Mouse (Mus musculus) kidney, adult 2 months (tissue): Measurements from ENCODE around the gene Tab1. TPM values are rescaled to one million over a fixed set of nuclear protein-coding genes. Genes with fewer than 3 reads are reported as not detected.

ENCODE experiments used
- DNase-seq: peaks from one replicate; pipeline ENCODE4 v3.0.0; 2021
- H3K27ac ChIP-seq: fragments of 200-500 bp; 2 replicates; pipeline ENCODE4 v1.5.1; 2012; ENCODE audit warnings: low read depth, low read length, control low read depth, inconsistent platforms; ENCODE audit not compliant: insufficient read depth
- H3K27me3 ChIP-seq: fragments of 200-500 bp; replicated peaks from 2 replicates; pipeline ENCODE4 v1.6.1; 2012; ENCODE audit warnings: mild to moderate bottlenecking, moderate library complexity, low read length, inconsistent platforms; ENCODE audit not compliant: control insufficient read depth, insufficient read depth
- H3K36me3 ChIP-seq: fragments of 200-500 bp; 2 replicates; pipeline ENCODE4 v1.6.1; 2012; ENCODE audit warnings: mild to moderate bottlenecking, moderate library complexity, low read length, inconsistent platforms; ENCODE audit not compliant: control insufficient read depth, insufficient read depth
- H3K4me1 ChIP-seq: fragments of 200-500 bp; 2 replicates; pipeline ENCODE4 v1.6.1; 2011; ENCODE audit warnings: low read length; ENCODE audit not compliant: control insufficient read depth, insufficient read depth
- H3K4me3 ChIP-seq: fragments of 200-500 bp; 2 replicates; pipeline ENCODE4 v1.5.1; 2011; ENCODE audit warnings: mild to moderate bottlenecking, low read depth, low read length, control low read depth; ENCODE audit not compliant: insufficient read depth
- CTCF ChIP-seq: fragments of 200-500 bp; conservative IDR thresholded peaks from 2 replicates; pipeline ENCODE4 v1.5.1; 2011; ENCODE audit warnings: low read depth, mild to moderate bottlenecking, control low read depth, low read length, moderate library complexity, mixed read lengths; ENCODE audit not compliant: insufficient read depth, insufficient read length
- POLR2A ChIP-seq: fragments of 200-500 bp; IDR thresholded peaks from one replicate; pipeline ENCODE4 v1.6.1; 2011; ENCODE audit warnings: low read depth, low read length, control low read depth
- WGBS: fragments of 180-500 bp; shearing (Covaris S2); methylation state at CpG from one replicate; pipeline ENCODE4 v1.1.7; 2018; 5-methylcytosine and 5-hydroxymethylcytosine counted together
- polyA plus RNA-seq: library from polyadenylated mRNA; depleted of rRNA; stranded (reverse); fragments of >200 nt; gene quantifications from 2 replicates; pipeline ENCODE4 v1.2.3, GENCODE M21; 2012

Tab1 gene
- polyA plus RNA-seq, 1 experiment = 26.7 TPM

GRCm38 (mm10) chr15:80097999-80098461 is 34.9 kb upstream of the Tab1 start:
- TF ChIP-seq CTCF (no peak), POLR2A (no peak)
- WGBS = 64% methylated on average over 8 of the region's 8 CpGs
- no peak overlapping the region for H3K27ac ChIP-seq

GRCm38 (mm10) chr15:80098809-80099208 is 34.1 kb upstream of the Tab1 start:
- H3K27me3 ChIP-seq = no peaks in the 10 kb centered on the region
- H3K27ac ChIP-seq = no peak overlapping the region
- H3K4me1 ChIP-seq = peaks cover 5% of the 10 kb centered on the region; the same call in 1 of the 2 replicates
- no peak overlapping the region for H3K4me3 ChIP-seq
- no peak for DNase-seq
- 55% methylated on average over 9 of the region's 9 CpGs for WGBS
- no peaks in the 10 kb centered on the region for H3K36me3 ChIP-seq
- TF ChIP-seq CTCF (no peak), POLR2A (no peak)

More at GRCm38 (mm10) chr15:80097999-80098461, 34.9 kb upstream of the Tab1 start:
- Histone ChIP-seq H3K4me1 (peaks cover 5% of the 10 kb centered on the region; the same call in 1 of the 2 replicates), H3K36me3 (no peaks in the 10 kb centered on the region), H3K27me3 (no peaks in the 10 kb centered on the region), H3K4me3 (no peak overlapping the region)
- DNase-seq = no peak

DNA sequence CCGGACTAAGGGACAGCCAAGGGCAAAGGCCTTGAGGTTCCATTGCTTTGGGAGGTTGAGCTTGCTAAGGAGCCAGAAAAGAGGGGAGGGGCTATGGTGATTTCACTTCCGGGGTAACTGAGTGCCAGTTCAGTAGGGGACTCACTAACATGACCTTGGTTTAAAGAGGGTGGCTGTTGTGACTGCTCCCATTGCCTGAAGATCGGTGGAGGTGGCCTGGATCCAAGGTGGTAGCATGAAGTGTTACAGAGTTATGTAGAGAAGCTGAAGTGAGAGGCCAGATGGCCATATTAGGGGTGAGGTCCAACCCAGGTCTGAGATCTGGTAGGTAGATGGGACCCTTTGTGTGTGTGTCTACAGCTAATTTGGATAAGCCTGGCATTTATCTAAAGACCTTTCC is 33.5 kb upstream of the Tab1 start:
- DNase-seq = no peak
- WGBS = 76% methylated on average over 3 of the region's 3 CpGs
- TF ChIP-seq POLR2A = no peak
- TF ChIP-seq CTCF = no peak
- no peaks in the 10 kb centered on the region for H3K27me3 ChIP-seq
- H3K36me3 ChIP-seq = no peaks in the 10 kb centered on the region
- no peak overlapping the region for H3K4me3 ChIP-seq
- peaks cover 5% of the 10 kb centered on the region; the same call in 1 of the 2 replicates for H3K4me1 ChIP-seq
- no peak overlapping the region for H3K27ac ChIP-seq

GRCm38 (mm10) chr15:80100196-80100595 is 32.7 kb upstream of the Tab1 start:
- H3K36me3 ChIP-seq = no peaks in the 10 kb centered on the region
- H3K4me3 ChIP-seq = no peak overlapping the region
- no peak overlapping the region for H3K27ac ChIP-seq
- DNase-seq = no peak
- peaks cover 5% of the 10 kb centered on the region; the same call in 1 of the 2 replicates for H3K4me1 ChIP-seq
- TF ChIP-seq CTCF = no peak
- TF ChIP-seq POLR2A = no peak
- 88% methylated on average over 3 of the region's 3 CpGs for WGBS
- no peaks in the 10 kb centered on the region for H3K27me3 ChIP-seq

GRCm38 (mm10) chr15:80100871-80101270 is 32.1 kb upstream of the Tab1 start:
- H3K4me3 ChIP-seq = no peak overlapping the region
- H3K4me1 ChIP-seq = peaks cover 5% of the 10 kb centered on the region; the same call in 1 of the 2 replicates
- TF ChIP-seq CTCF (no peak), POLR2A (no peak)
- no peak for DNase-seq
- no peaks in the 10 kb centered on the region for H3K27me3 ChIP-seq
- H3K27ac ChIP-seq = no peak overlapping the region
- 85% methylated on average over 10 of the region's 10 CpGs for WGBS
- H3K36me3 ChIP-seq = no peaks in the 10 kb centered on the region

- no peak overlapping the region for H3K27ac ChIP-seq
- TF ChIP-seq POLR2A = no peak
- no peak for TF ChIP-seq CTCF
- no peaks in the 10 kb centered on the region for H3K36me3 ChIP-seq
- no peaks in the 10 kb centered on the region for H3K27me3 ChIP-seq
- H3K4me3 ChIP-seq = no peak overlapping the region
- WGBS = 80% methylated on average over 6 of the region's 6 CpGs
- peaks cover 5% of the 10 kb centered on the region; the same call in 1 of the 2 replicates for H3K4me1 ChIP-seq
- DNase-seq = no peak
Measured at GRCm38 (mm10) chr15:80101503-80101902, 31.4 kb upstream of the Tab1 start.

- Histone ChIP-seq H3K27ac (no peak overlapping the region), H3K36me3 (no peaks in the 10 kb centered on the region), H3K4me3 (no peak overlapping the region), H3K27me3 (no peaks in the 10 kb centered on the region), H3K4me1 (no peaks in the 10 kb centered on the region)
- WGBS = 86% methylated on average over 6 of the region's 6 CpGs
- TF ChIP-seq CTCF = no peak
- no peak for TF ChIP-seq POLR2A
- DNase-seq = no peak
Measured at GRCm38 (mm10) chr15:80102495-80102894, 30.4 kb upstream of the Tab1 start.
